Mouse (Mus musculus): ENCODE measurements around the gene Dapk3.
"Not testable (repeated sequence)": the region's sequence is repeated elsewhere in the genome, so short reads cannot be mapped to it uniquely, and the experiment has no call there.

Dapk3 gene

GRCm38 (mm10) chr10:81177491-81177925 is 5.3 kb upstream of the Dapk3 start:
- ATAC-seq (ENCODE audit: insufficient number of reproducible peaks, low FRiP score, low TSS enrichment): no peak

GRCm38 (mm10) chr10:81177958-81178712 is 4.7 kb upstream of the Dapk3 start:
- ATAC-seq (ENCODE audit: insufficient number of reproducible peaks, low FRiP score, low TSS enrichment): no peak

- ATAC-seq (ENCODE audit: insufficient number of reproducible peaks, low FRiP score, low TSS enrichment): no peak
Observed at GRCm38 (mm10) chr10:81178927-81179326, 3.9 kb upstream of the Dapk3 start.

- no peak for ATAC-seq (ENCODE audit: insufficient number of reproducible peaks, low FRiP score, low TSS enrichment)
Observed at GRCm38 (mm10) chr10:81179451-81180342, 3.1 kb upstream of the Dapk3 start.

- no peak for ATAC-seq (ENCODE audit: insufficient number of reproducible peaks, low FRiP score, low TSS enrichment)
Observed at GRCm38 (mm10) chr10:81180946-81181345, 1.9 kb upstream of the Dapk3 start.

GRCm38 (mm10) chr10:81181860-81182259 is 945 bp upstream of the Dapk3 start:
- not testable (repeated sequence) for ATAC-seq (ENCODE audit: insufficient number of reproducible peaks, low FRiP score, low TSS enrichment)

GRCm38 (mm10) chr10:81183805-81184204 is 1.0 kb downstream of the Dapk3 start, which contains the start of gene 4930442H23Rik:
4930442H23Rik (minus strand) TSS chr10:81183849.
- no peak for ATAC-seq (ENCODE audit: insufficient number of reproducible peaks, low FRiP score, low TSS enrichment)

GRCm38 (mm10) chr10:81184765-81185164 is 2.0 kb downstream of the Dapk3 start:
- no peak for ATAC-seq (ENCODE audit: insufficient number of reproducible peaks, low FRiP score, low TSS enrichment)

GRCm38 (mm10) chr10:81187161-81187560 is 4.4 kb downstream of the Dapk3 start:
- ATAC-seq (ENCODE audit: insufficient number of reproducible peaks, low FRiP score, low TSS enrichment): no peak

- ATAC-seq (ENCODE audit: insufficient number of reproducible peaks, low FRiP score, low TSS enrichment): no peak
Observed at GRCm38 (mm10) chr10:81189821-81190220, 7.0 kb downstream of the Dapk3 start.

- no peak for ATAC-seq (ENCODE audit: insufficient number of reproducible peaks, low FRiP score, low TSS enrichment)
Observed at GRCm38 (mm10) chr10:81190236-81190911, 7.6 kb downstream of the Dapk3 start.

- ATAC-seq (ENCODE audit: insufficient number of reproducible peaks, low FRiP score, low TSS enrichment): no peak
Observed at GRCm38 (mm10) chr10:81190912-81191321, 8.1 kb downstream of the Dapk3 start.

- no peak for ATAC-seq (ENCODE audit: insufficient number of reproducible peaks, low FRiP score, low TSS enrichment)
Observed at GRCm38 (mm10) chr10:81191342-81191982, 8.7 kb downstream of the Dapk3 start.

- ATAC-seq (ENCODE audit: insufficient number of reproducible peaks, low FRiP score, low TSS enrichment): peak; percentile 64; the same call in 1 of the 2 replicates
Observed at GRCm38 (mm10) chr10:81192270-81192967, 9.6 kb downstream of the Dapk3 start.

- ATAC-seq (ENCODE audit: insufficient number of reproducible peaks, low FRiP score, low TSS enrichment): peak; percentile 16; the same call in 1 of the 2 replicates
Observed at GRCm38 (mm10) chr10:81192968-81193501, 10.2 kb downstream of the Dapk3 start.

GRCm38 (mm10) chr10:81193991-81194774 is 11.4 kb downstream of the Dapk3 start:
- no peak for ATAC-seq (ENCODE audit: insufficient number of reproducible peaks, low FRiP score, low TSS enrichment)

GRCm38 (mm10) chr10:81195300-81195699 is 12.5 kb downstream of the Dapk3 start:
- no peak for ATAC-seq (ENCODE audit: insufficient number of reproducible peaks, low FRiP score, low TSS enrichment)

- no peak for ATAC-seq (ENCODE audit: insufficient number of reproducible peaks, low FRiP score, low TSS enrichment)
Observed at GRCm38 (mm10) chr10:81196470-81197065, 13.8 kb downstream of the Dapk3 start.

Data from cerebellum, adult (tissue).